Mouse (Mus musculus) heart, postnatal 0 days (tissue): ENCODE results near the gene 2700081O15Rik. TPM values are rescaled to one million over a fixed set of nuclear protein-coding genes. Genes with fewer than 3 reads are reported as not detected.

ENCODE experiments used
- ATAC-seq: fragments of 200-750 bp; cut with Nextera tagmentation; 2 replicates; pipeline ENCODE4 v1.8.0; 2017; ENCODE audit warnings: low read depth, moderate number of reproducible peaks, moderate library complexity; ENCODE audit not compliant: insufficient read depth
- DNase-seq: peaks from one replicate; pipeline ENCODE4 v3.0.0-alpha.2; 2016; ENCODE audit warnings: low spot score
- H3K27ac ChIP-seq: fragments of 300-500 bp; sonication (generic); 2 replicates; pipeline ENCODE4 v1.5.1; 2014; ENCODE audit warnings: low read depth, mild to moderate bottlenecking
- H3K27me3 ChIP-seq: fragments of 300-500 bp; sonication (generic); 2 replicates; pipeline ENCODE4 v1.6.1; 2014; ENCODE audit warnings: low read length, mixed read lengths; ENCODE audit not compliant: control insufficient read depth, insufficient read depth
- H3K36me3 ChIP-seq: fragments of 300-500 bp; sonication (generic); replicated peaks from 2 replicates; pipeline ENCODE4 v1.6.1; 2014; ENCODE audit warnings: low read length, mixed read lengths; ENCODE audit not compliant: control insufficient read depth, insufficient read depth
- H3K4me1 ChIP-seq: fragments of 300-500 bp; sonication (generic); 2 replicates; pipeline ENCODE4 v1.6.1; 2014; ENCODE audit warnings: antibody characterized with exemption; ENCODE audit not compliant: control insufficient read depth, insufficient read depth
- H3K4me2 ChIP-seq: fragments of 300-500 bp; sonication (generic); 2 replicates; pipeline ENCODE4 v1.6.1; 2014; ENCODE audit warnings: low read depth, mild to moderate bottlenecking, low read length, moderate library complexity
- H3K4me3 ChIP-seq: fragments of 300-500 bp; sonication (generic); 2 replicates; pipeline ENCODE4 v1.5.1; 2014; ENCODE audit warnings: low read depth, low read length
- H3K9ac ChIP-seq: fragments of 300-500 bp; sonication (generic); replicated peaks from 2 replicates; pipeline ENCODE4 v1.6.1; 2014; ENCODE audit warnings: low read depth, low read length, mixed read lengths
- H3K9me3 ChIP-seq: fragments of 300-500 bp; sonication (generic); replicated peaks from 2 replicates; pipeline ENCODE4 v1.6.1; 2016; ENCODE audit warnings: low read length; ENCODE audit not compliant: control insufficient read depth
- CTCF ChIP-seq: IDR thresholded peaks from 2 replicates; pipeline ENCODE4 v1.5.1; 2016; ENCODE audit warnings: antibody characterized with exemption, control low read depth, low read depth
- EP300 ChIP-seq: IDR thresholded peaks from 2 replicates; pipeline ENCODE4 v1.6.1; 2016; ENCODE audit warnings: antibody characterized with exemption, low read depth
- WGBS: fragments of 180-500 bp; shearing (Covaris S2); extraction: QIAGEN DNeasy Blood & Tissue Kit; methylation state at CpG from one replicate; pipeline ENCODE4 v1.1.7; 2014; 5-methylcytosine and 5-hydroxymethylcytosine counted together
- polyA plus RNA-seq: library from polyadenylated mRNA; unstranded; fragments of >200 nt; fragmentation: Nextera tagmentation; extraction: Ambion mirVana; gene quantifications from 2 replicates; pipeline ENCODE4 v1.2.1, GENCODE M21; 2015
- total RNA-seq: library from RNA; depleted of rRNA; stranded (reverse); fragments of >200 nt; gene quantifications from 2 replicates; pipeline ENCODE4 v1.2.3, GENCODE M21; 2014; ENCODE audit warnings: low replicate concordance

2700081O15Rik gene
- total and polyA plus RNA-seq, 2 experiments from 2014 or later, result 2.3 to 44.0 TPM

GRCm38 (mm10) chr19:7434887-7435286 lies 17.5 kb downstream of the 2700081O15Rik start:
- no peak overlapping the region for H3K4me3 ChIP-seq
- no peak overlapping the region for H3K9ac ChIP-seq
- H3K36me3 ChIP-seq, result peaks cover 51% of the 10 kb centered on the region
- ATAC-seq (no peak), DNase-seq (no peak)
- H3K9me3 ChIP-seq, result no peaks in the 10 kb centered on the region
- WGBS, result 60% methylated on average over 2 of the region's 2 CpGs
- no peak overlapping the region for H3K27ac ChIP-seq
- H3K4me2 ChIP-seq, result no peak overlapping the region
- H3K4me1 ChIP-seq, result no peaks in the 10 kb centered on the region
- no peaks in the 10 kb centered on the region for H3K27me3 ChIP-seq
- TF ChIP-seq EP300, result no peak
- no peak for TF ChIP-seq CTCF

- peak; percentile 85 for TF ChIP-seq CTCF
- no peak for TF ChIP-seq EP300
- ATAC-seq (peak; percentile 76), DNase-seq (peak; percentile 77)
- Histone ChIP-seq H3K4me3 (no peak overlapping the region), H3K27me3 (no peaks in the 10 kb centered on the region), H3K4me1 (no peaks in the 10 kb centered on the region), H3K9me3 (no peaks in the 10 kb centered on the region), H3K36me3 (peaks cover 38% of the 10 kb centered on the region), H3K27ac (peak overlapping the region; percentile 10; the same call in 1 of the 2 replicates), H3K9ac (no peak overlapping the region), H3K4me2 (no peak overlapping the region)
- 67% methylated on average over 5 of the region's 5 CpGs for WGBS
These were observed 18.9 kb downstream of the 2700081O15Rik start for GRCm38 (mm10) chr19:7436061-7436970.

GRCm38 (mm10) chr19:7438295-7438694 lies 20.9 kb downstream of the 2700081O15Rik start:
- Histone ChIP-seq H3K27ac (no peak overlapping the region), H3K36me3 (peaks cover 18% of the 10 kb centered on the region), H3K9me3 (no peaks in the 10 kb centered on the region), H3K4me3 (no peak overlapping the region), H3K4me1 (no peaks in the 10 kb centered on the region), H3K9ac (no peak overlapping the region), H3K27me3 (no peaks in the 10 kb centered on the region), H3K4me2 (no peak overlapping the region)
- TF ChIP-seq EP300, result no peak
- no peak for TF ChIP-seq CTCF
- ATAC-seq, result no peak
- no peak for DNase-seq

GRCm38 (mm10) chr19:7441493-7441892 lies 24.1 kb downstream of the 2700081O15Rik start:
- H3K27me3 ChIP-seq, result no peaks in the 10 kb centered on the region
- no peaks in the 10 kb centered on the region; the same call in 1 of the 2 replicates for H3K36me3 ChIP-seq
- no peak overlapping the region for H3K27ac ChIP-seq
- DNase-seq (peak; percentile 44), ATAC-seq (no peak)
- TF ChIP-seq EP300, result no peak
- TF ChIP-seq CTCF, result peak; percentile 55
- no peak overlapping the region for H3K4me3 ChIP-seq
- no peak overlapping the region for H3K9ac ChIP-seq
- H3K9me3 ChIP-seq, result no peaks in the 10 kb centered on the region
- 51% methylated on average over 14 of the region's 14 CpGs for WGBS
- no peaks in the 10 kb centered on the region for H3K4me1 ChIP-seq
- no peak overlapping the region for H3K4me2 ChIP-seq

GRCm38 (mm10) chr19:7445105-7445504 lies 27.7 kb downstream of the 2700081O15Rik start:
- Histone ChIP-seq H3K4me2 (no peak overlapping the region), H3K36me3 (peaks cover 4% of the 10 kb centered on the region; the same call in 1 of the 2 replicates), H3K9ac (no peak overlapping the region), H3K27me3 (no peaks in the 10 kb centered on the region), H3K4me1 (no peaks in the 10 kb centered on the region), H3K9me3 (no peaks in the 10 kb centered on the region), H3K4me3 (no peak overlapping the region), H3K27ac (no peak overlapping the region)
- TF ChIP-seq EP300 (no peak), CTCF (no peak)
- DNase-seq (no peak), ATAC-seq (no peak)
- WGBS, result 75% methylated on average over 2 of the region's 2 CpGs
